Mouse (Mus musculus): ENCODE data around the gene Slc39a9.

The Slc39a9 gene

GRCm38 (mm10) chr12:80654659-80655025, 11.0 kb downstream of the Slc39a9 start:
- no peak for DNase-seq

- DNase-seq, result no peak
Measured at GRCm38 (mm10) chr12:80658661-80659060, 15.0 kb downstream of the Slc39a9 start.

- no peak for DNase-seq
Measured at GRCm38 (mm10) chr12:80662322-80662721, 18.6 kb downstream of the Slc39a9 start.

- DNase-seq, result no peak
Measured at GRCm38 (mm10) chr12:80663935-80664334, 20.3 kb downstream of the Slc39a9 start.

- no peak for DNase-seq
Measured at GRCm38 (mm10) chr12:80668391-80668790, 24.7 kb downstream of the Slc39a9 start.

- DNase-seq, result peak in 1 of 2 experiments; percentile 42
Measured at GRCm38 (mm10) chr12:80673170-80673569, 29.5 kb downstream of the Slc39a9 start.

- no peak for DNase-seq
Measured at GRCm38 (mm10) chr12:80681340-80681739, 37.7 kb downstream of the Slc39a9 start.

GRCm38 (mm10) chr12:80683554-80683953, 39.9 kb downstream of the Slc39a9 start:
- DNase-seq, result no peak

- DNase-seq, result no peak
Measured at GRCm38 (mm10) chr12:80684316-80684715, 40.6 kb downstream of the Slc39a9 start.

GRCm38 (mm10) chr12:80687788-80688211, 44.1 kb downstream of the Slc39a9 start:
- no peak for DNase-seq

- no peak for DNase-seq
Measured at GRCm38 (mm10) chr12:80689696-80690095, 46.0 kb downstream of the Slc39a9 start.

- no peak for DNase-seq
Measured at GRCm38 (mm10) chr12:80691671-80692091, 48.0 kb downstream of the Slc39a9 start.

- DNase-seq, result no peak
Measured at GRCm38 (mm10) chr12:80692269-80692972, 48.7 kb downstream of the Slc39a9 start, which contains the start of gene Plekhd1. TSS of gene Plekhd1 (plus strand) at chr12:80692591.

GRCm38 (mm10) chr12:80693700-80694099, 50.0 kb downstream of the Slc39a9 start:
- DNase-seq, result no peak

- no peak for DNase-seq
Measured at GRCm38 (mm10) chr12:80695004-80695403, 51.3 kb downstream of the Slc39a9 start.

- no peak for DNase-seq
Measured at GRCm38 (mm10) chr12:80698526-80699143, 55.0 kb downstream of the Slc39a9 start.

GRCm38 (mm10) chr12:80699144-80699531, 55.5 kb downstream of the Slc39a9 start:
- no peak for DNase-seq

- DNase-seq, result no peak
Measured at GRCm38 (mm10) chr12:80701332-80701731, 57.6 kb downstream of the Slc39a9 start.

GRCm38 (mm10) chr12:80706208-80706914, 62.7 kb downstream of the Slc39a9 start:
- no peak for DNase-seq

- DNase-seq, result no peak
Measured at GRCm38 (mm10) chr12:80706915-80707604, 63.4 kb downstream of the Slc39a9 start.

- no peak for DNase-seq
Measured at GRCm38 (mm10) chr12:80715915-80716314, 72.2 kb downstream of the Slc39a9 start.

GRCm38 (mm10) chr12:80719141-80719540, 75.5 kb downstream of the Slc39a9 start:
- no peak for DNase-seq

GRCm38 (mm10) chr12:80720507-80720906, 76.8 kb downstream of the Slc39a9 start:
- DNase-seq, result no peak
